Mouse (Mus musculus) C2C12 (cell line): Measurements from ENCODE around the gene Glis3. TPM values are rescaled to one million over a fixed set of nuclear protein-coding genes. Genes with fewer than 3 reads are reported as not detected.

Experiments used
- H3K27me3 ChIP-seq: one replicate; pipeline ENCODE4 v1.6.1; 2011; ENCODE audit not compliant: control insufficient read depth, insufficient read depth, insufficient read length
- H3K36me3 ChIP-seq: one replicate; pipeline ENCODE4 v1.6.1; 2011; ENCODE audit not compliant: control insufficient read depth, insufficient read depth
- H3K4me3 ChIP-seq: one replicate; pipeline ENCODE4 v1.5.1; 2011; ENCODE audit warnings: mild to moderate bottlenecking, control low read depth; ENCODE audit not compliant: poor library complexity, insufficient read depth, severe bottlenecking
- H3K79me2 ChIP-seq: one replicate; pipeline ENCODE4 v1.6.1; 2011; ENCODE audit not compliant: control insufficient read depth, insufficient read depth
- H3K79me3 ChIP-seq: one replicate; pipeline ENCODE4 v1.6.1; 2011; ENCODE audit warnings: low read depth, control low read depth
- H3ac ChIP-seq: one replicate; pipeline ENCODE3; 2011; ENCODE audit warnings: low read depth; ENCODE audit not compliant: control insufficient read depth, insufficient read length
- CEBPB ChIP-seq: IDR thresholded peaks from one replicate; pipeline ENCODE4 v1.6.1; 2011; ENCODE audit warnings: low read depth, mild to moderate bottlenecking, control low read depth, moderate library complexity
- CTCF ChIP-seq: IDR thresholded peaks from one replicate; pipeline ENCODE4 v1.5.1; 2011; ENCODE audit not compliant: control insufficient read depth, insufficient read depth, insufficient read length
- FOSL1 ChIP-seq: IDR thresholded peaks from one replicate; pipeline ENCODE4 v1.8.0; 2011; ENCODE audit warnings: mild to moderate bottlenecking, low read length; ENCODE audit not compliant: poor library complexity, insufficient read depth, severe bottlenecking
- MAX ChIP-seq: IDR thresholded peaks from one replicate; pipeline ENCODE4 v1.6.1; 2011; ENCODE audit warnings: mild to moderate bottlenecking, control low read depth
- MYOD1 ChIP-seq: IDR thresholded peaks from one replicate; pipeline ENCODE4 v1.6.1; 2011; ENCODE audit warnings: low read depth; ENCODE audit not compliant: control insufficient read depth, insufficient read length
- MYOG ChIP-seq: IDR thresholded peaks from one replicate; pipeline ENCODE4 v1.6.1; 2011; ENCODE audit not compliant: control insufficient read depth, insufficient read length; ENCODE audit errors: extremely low read depth
- USF1 ChIP-seq: IDR thresholded peaks from one replicate; pipeline ENCODE4 v1.6.1; 2011; ENCODE audit warnings: low read depth, mild to moderate bottlenecking, control low read depth, moderate library complexity
- polyA plus RNA-seq: library from polyadenylated mRNA; unstranded; fragments of >200 nt; fragmentation: generic; extraction: Trizol; gene quantifications from one replicate; pipeline ENCODE4 v1.2.1, GENCODE M21; 2012; ENCODE audit warnings: missing spikeins

Gene Glis3
- polyA plus RNA-seq, 1 experiment: 2.9 TPM

- no peak overlapping the region for H3ac ChIP-seq
- no peaks in the 10 kb centered on the region for H3K27me3 ChIP-seq
- no peak overlapping the region for H3K4me3 ChIP-seq
- peaks cover 13% of the 10 kb centered on the region for H3K79me2 ChIP-seq
- no peaks in the 10 kb centered on the region for H3K36me3 ChIP-seq
- TF ChIP-seq FOSL1 (peak; percentile 18), CEBPB (no peak)
- H3K79me3 ChIP-seq: peaks cover 7% of the 10 kb centered on the region
Observed at GRCm38 (mm10) chr19:28683346-28683745, 3.5 kb upstream of the Glis3 start.

DNA sequence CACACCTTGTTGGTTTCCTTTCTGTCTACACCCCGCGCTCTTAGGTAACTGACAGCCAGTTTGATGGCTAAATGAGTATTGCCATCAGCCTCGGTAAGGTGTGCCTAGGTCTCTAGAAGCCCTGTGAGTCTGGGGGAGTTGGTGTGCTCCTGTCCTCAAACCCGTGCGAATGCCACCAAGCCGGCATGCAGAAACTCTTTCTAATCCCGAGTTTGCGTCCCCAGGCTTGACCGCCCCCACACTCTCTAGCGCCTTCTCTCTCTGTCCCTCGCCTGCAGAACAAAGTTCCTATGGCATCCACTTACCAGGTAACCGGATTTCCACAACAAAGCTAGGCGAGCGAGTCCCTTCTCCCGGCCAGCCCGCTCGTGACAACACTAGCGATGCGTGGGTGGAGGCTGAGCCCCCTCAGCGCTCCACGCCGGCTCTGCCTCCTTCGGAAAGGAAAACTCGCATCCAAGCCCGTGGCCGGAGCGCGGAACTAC lies 544 bp downstream of the Glis3 start:
- H3K27me3 ChIP-seq: no peaks in the 10 kb centered on the region
- peak overlapping the region; percentile 91 for H3ac ChIP-seq
- peaks cover 25% of the 10 kb centered on the region for H3K79me3 ChIP-seq
- H3K36me3 ChIP-seq: no peaks in the 10 kb centered on the region
- H3K79me2 ChIP-seq: peaks cover 48% of the 10 kb centered on the region
- peak overlapping the region; percentile 72 for H3K4me3 ChIP-seq
- no peak for TF ChIP-seq MYOG
- TF ChIP-seq FOSL1: no peak

- peak overlapping the region; percentile 91 for H3ac ChIP-seq
- no peaks in the 10 kb centered on the region for H3K36me3 ChIP-seq
- H3K79me3 ChIP-seq: peaks cover 29% of the 10 kb centered on the region
- no peak for TF ChIP-seq MYOG
- no peaks in the 10 kb centered on the region for H3K27me3 ChIP-seq
- peaks cover 54% of the 10 kb centered on the region for H3K79me2 ChIP-seq
- H3K4me3 ChIP-seq: peak overlapping the region; percentile 72
Observed at GRCm38 (mm10) chr19:28678646-28679270, 1.1 kb downstream of the Glis3 start.

DNA sequence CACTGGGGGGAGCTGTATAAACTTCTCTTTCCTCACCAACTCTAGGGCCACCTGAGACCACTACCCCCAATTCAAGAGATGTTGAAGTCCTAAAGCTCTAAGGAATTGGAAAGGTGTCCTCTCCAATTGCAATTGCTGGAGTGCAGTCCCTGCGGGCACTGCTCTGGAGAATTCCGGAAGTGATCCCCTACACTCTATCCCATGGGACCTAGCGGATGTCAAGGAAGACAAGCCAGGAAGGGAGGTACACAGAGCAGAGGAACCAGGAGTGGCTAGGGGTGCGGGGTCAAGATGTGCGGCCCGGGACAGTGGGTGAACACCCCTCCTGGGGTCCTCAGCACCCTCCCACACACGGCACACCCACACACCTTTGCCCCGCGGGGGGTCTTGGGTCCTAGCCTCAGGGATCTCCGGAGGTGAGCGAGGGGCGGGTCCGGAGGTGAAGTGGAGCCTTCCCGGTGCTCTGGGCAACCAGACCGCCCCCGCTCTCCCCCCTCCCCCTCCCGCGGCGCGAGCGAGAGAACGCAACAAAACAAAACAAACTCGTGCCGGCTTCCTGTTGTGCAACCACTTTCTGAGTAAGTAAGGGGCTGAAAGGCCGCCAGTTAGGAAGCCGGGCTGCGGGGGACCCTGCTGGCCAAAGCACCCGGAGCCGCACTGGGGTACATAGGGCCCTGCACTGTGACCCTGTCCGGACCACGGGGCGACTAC lies 2.0 kb downstream of the Glis3 start:
- H3K27me3 ChIP-seq: no peaks in the 10 kb centered on the region
- H3ac ChIP-seq: peak overlapping the region; percentile 53
- peaks cover 33% of the 10 kb centered on the region for H3K79me3 ChIP-seq
- peak overlapping the region; percentile 72 for H3K4me3 ChIP-seq
- peak; percentile 80 for TF ChIP-seq CEBPB
- TF ChIP-seq FOSL1: no peak
- H3K79me2 ChIP-seq: peaks cover 63% of the 10 kb centered on the region
- no peaks in the 10 kb centered on the region for H3K36me3 ChIP-seq

DNA sequence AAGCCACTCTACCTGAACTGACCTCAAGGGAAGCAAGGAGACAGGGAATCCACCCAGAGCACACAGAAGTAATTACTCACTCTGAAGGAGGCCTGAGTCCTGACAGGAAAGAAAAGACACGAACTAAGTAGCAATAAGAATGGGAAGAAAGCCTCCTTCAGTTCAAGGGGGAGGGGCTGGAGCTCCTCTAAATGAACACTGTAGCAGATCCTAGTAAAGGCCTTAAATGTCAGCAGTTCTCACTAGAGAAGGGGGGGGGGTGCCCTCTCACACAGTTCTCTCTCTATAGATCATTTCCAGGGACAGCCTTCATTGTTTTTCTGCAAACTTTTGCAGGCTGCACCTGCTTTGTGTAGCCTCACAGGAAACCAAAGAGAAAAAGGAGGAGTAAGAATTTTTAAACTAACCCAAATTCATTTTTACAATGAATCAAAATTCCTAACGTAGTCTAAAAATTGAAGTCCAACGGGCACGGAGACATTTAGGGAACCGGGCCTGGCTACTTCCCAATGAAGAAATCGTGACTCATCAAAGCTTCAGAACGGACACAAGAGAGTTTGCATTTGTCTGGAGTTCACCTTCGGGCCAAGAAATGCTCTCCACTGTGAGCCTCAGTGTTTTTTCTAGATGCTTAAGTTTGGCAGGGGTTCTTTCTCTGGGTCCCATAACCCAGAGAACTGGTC lies 2.7 kb downstream of the Glis3 start:
- Histone ChIP-seq H3K4me3 (peak overlapping the region; percentile 2), H3K36me3 (no peaks in the 10 kb centered on the region), H3ac (no peak overlapping the region), H3K27me3 (no peaks in the 10 kb centered on the region), H3K79me3 (peaks cover 36% of the 10 kb centered on the region), H3K79me2 (peaks cover 69% of the 10 kb centered on the region)
- TF ChIP-seq MAX (no peak), CTCF (no peak), FOSL1 (no peak), MYOD1 (no peak)

DNA sequence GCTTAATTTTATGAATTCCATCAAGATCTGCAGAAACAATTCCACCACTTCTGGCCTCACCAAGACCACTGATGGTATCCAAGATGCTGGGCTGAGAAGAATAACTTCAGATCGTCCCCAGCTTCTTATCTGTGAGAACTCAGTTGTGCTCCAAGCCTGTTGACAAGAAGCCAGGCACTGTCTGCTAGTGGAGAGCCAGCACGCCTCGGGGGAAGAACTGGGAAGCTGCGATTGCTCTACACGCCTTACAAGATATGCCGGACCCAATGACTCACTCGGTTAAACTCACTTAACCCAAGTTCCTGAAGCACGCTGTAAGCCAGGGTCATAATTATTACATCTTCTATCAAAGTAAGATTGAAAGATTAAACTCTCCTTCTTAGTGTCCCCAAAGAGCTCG lies 16.1 kb downstream of the Glis3 start:
- H3K4me3 ChIP-seq: no peak overlapping the region
- TF ChIP-seq FOSL1 (no peak), CTCF (no peak), MAX (no peak), MYOD1 (no peak), CEBPB (no peak), MYOG (no peak), USF1 (no peak)
- H3K36me3 ChIP-seq: peaks cover 23% of the 10 kb centered on the region
- H3K27me3 ChIP-seq: no peaks in the 10 kb centered on the region
- no peaks in the 10 kb centered on the region for H3K79me3 ChIP-seq
- no peak overlapping the region for H3ac ChIP-seq
- peaks cover 42% of the 10 kb centered on the region for H3K79me2 ChIP-seq
